Mouse (Mus musculus): ENCODE results near the gene Slc9a1.

The Slc9a1 gene

DNA sequence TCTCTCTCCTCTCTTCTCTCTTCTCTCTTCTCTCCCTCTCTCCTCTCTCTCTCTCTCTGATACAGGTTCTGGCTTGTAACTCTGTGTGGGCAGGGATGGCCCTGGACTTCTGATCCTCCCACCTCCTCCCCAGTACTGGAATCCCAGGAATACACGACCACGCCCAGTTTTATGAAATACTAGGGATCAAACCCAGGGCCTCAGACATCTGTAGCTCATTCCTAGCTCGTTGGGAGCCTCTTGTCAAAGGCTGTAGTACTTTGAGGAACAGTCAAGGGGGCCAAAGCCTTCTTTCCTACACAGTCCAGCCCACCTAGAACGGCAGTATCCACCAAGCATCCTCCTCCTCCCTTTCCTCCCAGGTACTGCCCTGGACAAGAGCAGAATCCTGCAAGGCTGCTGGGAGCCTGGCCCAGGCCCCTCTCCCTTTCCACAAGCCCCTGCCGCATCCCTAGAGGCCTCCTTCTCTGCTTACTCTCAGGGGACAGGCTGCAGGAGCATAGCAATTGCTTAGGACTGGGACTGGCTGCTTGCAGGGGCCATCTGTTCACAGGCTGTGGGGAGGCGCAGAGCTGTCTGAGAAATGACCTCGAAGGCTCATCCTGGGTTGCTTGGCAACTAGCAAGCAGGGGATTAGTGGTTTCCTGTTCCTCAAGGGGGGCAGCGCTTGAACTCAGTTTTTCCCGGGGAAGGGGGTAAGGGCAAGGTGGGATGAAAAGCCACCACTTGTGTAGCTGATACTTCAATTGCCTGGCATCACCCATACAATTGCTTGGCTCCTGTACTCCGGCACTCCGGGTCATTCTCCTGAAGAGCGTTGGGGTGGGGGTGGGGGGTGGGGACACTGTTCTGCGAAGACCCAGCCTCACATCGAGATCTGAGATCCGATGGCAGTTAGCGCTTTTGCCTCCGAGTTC lies 70.2 kb downstream of the Slc9a1 start:
- DNase-seq (ENCODE audit: low spot score), result no peak

DNA sequence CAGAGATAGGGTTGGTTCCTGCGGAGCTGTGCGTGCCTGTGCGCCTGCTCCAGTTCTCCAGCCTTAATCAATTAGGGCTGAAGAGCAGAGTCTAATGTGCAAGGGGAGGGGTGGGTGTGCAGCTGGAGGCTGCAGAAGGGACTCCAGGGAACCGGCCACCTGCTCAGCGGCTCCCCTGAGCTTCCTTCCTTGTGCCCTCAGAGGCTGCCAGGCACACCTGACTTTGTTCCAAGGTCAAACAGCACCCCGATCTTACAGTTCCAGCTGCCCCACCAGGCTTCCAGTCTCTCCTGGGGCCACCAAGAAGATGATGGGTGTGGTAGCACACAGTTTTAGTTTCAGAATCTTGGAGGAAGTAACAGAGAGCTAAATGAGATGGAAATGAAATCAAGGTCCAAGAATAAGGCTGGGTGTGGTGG lies 70.9 kb downstream of the Slc9a1 start:
- DNase-seq (ENCODE audit: low spot score), result no peak

DNA sequence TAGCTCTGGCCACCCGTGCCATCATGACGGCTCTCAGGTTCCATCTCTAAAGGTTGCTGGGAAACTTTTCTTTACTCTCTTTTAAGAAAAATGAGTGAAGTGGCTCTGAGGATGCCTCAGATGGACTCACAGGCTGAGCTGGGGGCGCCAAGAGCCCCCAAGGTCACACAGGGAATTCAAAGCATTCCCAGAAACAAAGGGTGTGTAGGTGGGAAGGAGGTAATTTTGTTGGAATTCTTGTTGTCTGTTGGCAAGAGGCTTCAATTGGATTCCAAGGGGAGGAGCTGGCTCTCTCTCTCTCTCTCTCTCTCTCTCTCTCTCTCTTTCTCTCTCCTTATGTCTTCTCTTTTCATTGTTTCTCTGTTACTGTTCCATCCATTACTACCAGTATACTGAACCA lies 72.7 kb downstream of the Slc9a1 start:
- DNase-seq (ENCODE audit: low spot score), result no peak

DNA sequence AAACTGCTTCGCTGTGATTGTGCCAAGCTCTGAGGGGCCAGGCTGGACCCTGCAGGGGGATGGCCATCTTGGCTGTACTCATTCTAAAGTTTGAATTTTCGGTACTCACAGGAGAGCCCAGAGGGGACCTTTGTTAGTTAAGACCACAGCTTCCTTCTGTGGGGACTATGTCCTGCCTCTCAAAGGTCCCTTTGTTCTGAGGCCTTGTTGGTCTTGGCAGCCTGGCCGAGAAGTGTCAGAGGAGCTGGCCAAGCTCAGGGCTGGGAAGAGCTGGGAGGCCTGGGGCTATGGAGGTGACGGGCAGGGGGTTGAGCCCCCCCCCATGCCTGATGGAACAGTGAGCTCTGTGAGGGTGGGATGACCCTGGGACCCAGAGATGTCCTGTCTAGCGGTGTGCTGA lies 73.6 kb downstream of the Slc9a1 start:
- DNase-seq (ENCODE audit: low spot score), result no peak

DNA sequence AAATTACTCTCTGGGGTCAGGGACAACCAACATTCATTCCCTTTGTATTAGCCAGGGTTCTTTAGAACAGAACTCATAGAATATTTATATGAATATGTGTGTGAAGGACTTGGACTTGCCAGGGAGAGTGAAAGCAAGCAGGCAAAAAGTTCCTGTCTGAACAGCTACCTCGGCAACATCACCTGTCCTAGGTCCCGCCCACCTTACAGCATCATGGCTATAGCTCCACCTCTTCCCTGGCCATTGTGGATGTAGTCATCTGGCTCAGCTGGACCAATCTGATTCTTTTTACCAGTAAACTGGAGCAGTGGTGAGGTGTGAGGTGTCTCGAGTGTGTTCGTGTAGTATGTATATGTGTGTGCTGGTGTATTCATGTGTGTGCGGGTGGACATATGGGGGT lies 76.2 kb downstream of the Slc9a1 start:
- DNase-seq (ENCODE audit: low spot score), result no peak

DNA sequence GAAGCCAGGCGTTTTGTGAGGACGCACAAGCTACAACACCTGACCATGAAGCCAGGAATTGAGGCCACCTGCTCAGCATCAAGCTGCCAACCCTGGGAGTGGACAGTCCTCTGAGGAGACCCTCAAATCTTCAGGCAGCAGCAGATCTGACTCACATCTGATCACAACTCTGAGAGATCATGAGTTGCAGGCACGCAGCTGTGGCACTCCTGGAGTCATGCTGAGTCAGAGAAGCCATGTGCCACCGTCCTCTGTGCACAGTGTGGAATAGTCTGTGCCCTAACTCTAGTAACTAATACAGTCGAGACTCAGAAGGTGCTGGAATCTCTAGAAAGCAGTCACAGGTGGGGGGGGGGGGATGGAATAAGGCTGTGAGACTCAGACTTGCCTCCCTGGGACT lies 77.9 kb downstream of the Slc9a1 start:
- no peak for DNase-seq (ENCODE audit: low spot score)

DNA sequence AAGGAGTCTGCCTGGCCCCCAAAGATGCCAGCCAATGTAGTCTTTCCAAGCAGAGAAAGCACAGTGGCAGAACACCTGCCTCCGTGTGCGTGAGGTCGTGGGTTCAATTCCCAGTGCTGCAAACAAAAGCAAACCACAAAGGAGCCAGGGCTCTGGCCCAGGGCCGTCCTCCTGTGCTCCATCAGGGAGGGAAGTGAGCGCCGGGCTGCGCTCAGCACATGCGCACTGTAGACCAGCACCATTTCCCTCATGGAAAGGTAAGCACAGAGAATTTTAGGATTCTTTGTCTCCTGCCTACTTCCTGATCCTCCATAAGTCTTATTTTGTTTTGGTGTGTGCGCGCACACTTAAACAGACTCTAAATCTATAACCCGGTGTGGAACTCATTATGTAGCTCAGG lies 78.5 kb downstream of the Slc9a1 start:
- no peak for DNase-seq (ENCODE audit: low spot score)

DNA sequence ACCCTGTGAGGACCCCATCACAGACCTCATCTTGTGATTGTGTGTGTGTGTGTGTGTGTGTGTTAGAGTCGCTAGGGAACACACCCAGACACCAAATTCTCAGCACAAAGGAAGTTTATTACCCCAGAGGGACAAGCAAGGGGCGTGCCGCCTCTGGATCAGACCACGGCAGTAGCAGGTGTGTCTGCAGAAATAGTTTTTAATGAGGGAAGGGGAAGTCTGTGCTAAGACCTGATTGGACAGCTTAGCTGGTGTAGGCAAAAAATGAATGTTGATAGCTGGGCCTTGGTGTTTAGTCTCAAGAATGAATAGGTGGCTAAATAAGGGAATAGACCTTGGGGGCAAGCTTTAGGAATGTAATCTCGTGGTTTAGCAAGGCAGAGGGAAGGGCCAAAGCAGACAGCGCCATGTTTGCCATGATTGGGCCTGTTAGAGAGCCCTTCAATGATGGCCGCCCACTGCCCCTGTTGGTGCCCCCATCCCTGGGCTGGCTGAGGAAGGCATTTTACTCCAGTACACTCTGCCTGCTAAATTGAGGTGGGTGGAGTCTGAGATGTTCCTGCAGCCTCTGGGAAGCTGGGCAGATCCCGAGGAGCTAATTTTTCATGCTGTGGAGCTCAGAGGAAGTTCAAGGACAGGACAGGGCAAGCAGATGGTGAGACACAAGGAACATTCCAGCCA lies 79.3 kb downstream of the Slc9a1 start:
- peak; percentile 52 for DNase-seq (ENCODE audit: low spot score)

DNA sequence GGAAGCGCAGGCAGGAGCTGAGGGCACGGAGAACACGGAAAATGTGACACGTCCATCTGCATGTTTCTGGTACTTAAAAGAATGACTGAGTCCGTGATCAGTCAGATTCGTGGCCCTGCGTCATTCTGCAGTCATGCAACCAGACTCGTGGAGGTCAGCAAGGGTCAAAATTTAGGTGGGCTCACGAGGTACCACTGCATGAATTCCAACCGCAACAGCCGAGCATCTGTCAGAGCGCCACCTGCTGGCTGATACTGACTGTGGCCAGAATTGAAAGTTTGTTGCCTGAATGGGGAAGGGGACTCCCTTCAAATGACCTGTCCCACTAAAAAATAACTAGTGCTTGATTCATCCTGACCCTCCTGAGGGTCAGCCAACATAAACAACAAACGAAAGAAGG lies 80.2 kb downstream of the Slc9a1 start:
- peak; percentile 84 for DNase-seq (ENCODE audit: low spot score)

DNA sequence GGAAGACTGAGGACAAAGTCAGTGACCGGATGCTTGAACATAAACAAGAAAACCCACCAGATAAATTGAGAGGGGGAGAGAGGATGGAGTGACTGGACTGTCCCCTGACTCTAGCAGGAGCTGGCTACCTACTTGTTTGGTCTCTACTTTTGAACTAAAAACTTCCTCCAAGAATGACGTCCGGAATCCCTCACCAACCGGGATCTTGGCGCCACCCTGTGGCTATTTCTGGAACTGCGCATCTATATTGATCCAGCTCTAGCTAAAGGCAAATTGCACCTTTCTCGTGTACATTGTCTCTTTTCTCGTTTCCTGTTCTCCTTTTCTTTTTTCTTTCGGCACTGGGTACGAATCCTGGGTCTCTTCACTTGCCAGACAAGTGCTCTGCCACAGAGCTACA lies 82.0 kb downstream of the Slc9a1 start:
- peak; percentile 96 for DNase-seq (ENCODE audit: low spot score)

DNA sequence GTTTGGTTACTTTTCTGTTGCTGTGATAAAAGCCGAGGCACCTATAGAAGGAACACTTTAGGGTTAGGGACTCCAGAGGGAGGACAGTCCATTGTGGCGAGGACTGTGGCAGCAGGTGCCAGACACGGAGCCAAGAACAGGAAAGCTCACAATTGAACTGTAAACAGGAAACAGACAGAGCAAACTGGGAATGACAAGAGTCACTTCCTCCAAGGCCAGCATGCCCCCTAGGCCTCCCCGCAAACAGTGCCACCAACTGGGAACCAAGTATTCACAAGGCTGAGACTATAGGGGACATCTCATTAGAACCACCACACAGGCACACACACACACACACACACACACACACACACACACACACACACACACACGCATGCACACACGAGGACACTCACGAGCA lies 82.9 kb downstream of the Slc9a1 start:
- no peak for DNase-seq (ENCODE audit: low spot score)

DNA sequence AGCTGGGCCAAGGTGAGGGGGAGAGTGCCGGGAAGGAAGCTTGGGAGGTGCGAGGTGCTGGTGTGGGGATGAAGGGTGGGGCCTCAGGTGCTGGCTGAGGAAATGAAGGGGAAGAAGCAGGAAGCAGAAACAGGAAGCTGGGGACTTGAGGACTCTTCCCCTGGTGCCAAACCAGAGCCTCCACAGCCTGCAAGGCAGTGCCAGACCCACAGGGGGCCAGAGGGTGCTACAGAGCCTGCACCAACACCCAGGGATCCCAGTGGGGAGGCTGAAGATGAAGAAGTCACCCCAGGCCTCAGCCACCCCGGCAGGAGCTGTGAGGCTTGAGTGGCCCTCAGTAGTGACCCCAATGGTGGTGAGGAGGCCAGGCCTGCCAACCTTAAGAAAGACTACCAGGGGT lies 88.5 kb downstream of the Slc9a1 start:
- no peak for DNase-seq (ENCODE audit: low spot score)

DNA sequence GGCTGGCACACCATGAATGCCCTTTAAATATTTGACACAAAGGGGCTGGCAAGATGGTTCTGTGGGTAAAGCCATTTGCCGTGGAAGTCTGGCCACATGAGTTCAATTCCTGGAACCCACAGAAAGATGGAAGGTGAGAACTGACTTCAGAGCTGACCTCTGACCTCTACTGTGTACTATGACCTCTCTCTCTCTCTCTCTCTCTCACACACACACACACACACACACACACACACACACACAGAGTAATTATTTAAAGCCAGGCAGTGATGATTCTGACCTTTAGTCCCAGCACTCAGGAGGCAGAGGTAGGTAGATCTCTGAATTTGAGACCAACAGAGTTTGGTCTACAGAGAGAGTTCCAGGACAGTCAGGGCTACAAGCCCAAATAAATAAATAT lies 90.5 kb downstream of the Slc9a1 start:
- no peak for DNase-seq (ENCODE audit: low spot score)

DNA sequence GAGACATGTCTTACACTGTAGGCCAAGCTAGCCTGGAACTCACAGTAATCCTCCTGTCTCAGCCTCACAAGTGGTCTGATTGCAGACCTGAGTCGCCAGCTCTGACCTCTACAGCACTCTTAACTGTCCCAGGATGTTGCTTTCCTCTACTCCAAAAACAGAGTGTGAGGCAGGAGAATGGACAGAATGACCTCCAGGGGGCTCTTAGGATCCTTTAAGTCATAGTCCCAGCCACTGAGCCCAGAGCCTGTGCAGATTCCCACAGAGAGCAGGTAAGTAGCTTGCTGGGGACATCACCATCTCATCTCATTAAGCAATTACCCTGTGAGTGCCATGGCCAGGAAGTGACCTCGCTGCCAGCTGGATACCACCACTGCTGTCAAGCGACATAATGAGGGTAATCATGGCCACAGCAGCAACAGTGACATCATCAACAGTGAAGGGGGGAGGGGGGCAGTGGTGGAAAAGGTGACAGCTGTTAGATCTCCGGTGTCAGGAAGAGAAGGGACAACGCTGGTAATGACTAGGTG lies 91.4 kb downstream of the Slc9a1 start:
- DNase-seq (ENCODE audit: low spot score), result no peak

DNA sequence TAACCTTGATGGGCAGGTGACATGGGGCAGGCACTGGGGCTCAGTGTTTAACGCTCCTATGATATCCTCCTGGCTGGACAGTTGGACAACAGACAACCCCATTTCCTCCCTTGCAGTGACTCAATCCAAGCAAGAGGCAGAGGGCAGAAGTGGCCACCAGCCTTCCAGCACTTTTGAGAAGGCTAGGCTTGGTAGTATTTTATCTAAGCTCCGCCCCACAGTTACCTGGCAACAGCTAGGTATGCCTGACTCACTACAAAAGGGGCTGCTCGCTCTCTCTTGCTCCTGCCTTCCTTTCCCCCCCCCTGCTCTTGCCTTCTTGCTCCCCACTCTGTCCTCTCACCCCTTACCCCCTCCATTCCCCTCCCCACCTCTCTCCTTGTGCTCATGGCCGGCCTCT lies 91.9 kb downstream of the Slc9a1 start:
- no peak for DNase-seq (ENCODE audit: low spot score)

DNA sequence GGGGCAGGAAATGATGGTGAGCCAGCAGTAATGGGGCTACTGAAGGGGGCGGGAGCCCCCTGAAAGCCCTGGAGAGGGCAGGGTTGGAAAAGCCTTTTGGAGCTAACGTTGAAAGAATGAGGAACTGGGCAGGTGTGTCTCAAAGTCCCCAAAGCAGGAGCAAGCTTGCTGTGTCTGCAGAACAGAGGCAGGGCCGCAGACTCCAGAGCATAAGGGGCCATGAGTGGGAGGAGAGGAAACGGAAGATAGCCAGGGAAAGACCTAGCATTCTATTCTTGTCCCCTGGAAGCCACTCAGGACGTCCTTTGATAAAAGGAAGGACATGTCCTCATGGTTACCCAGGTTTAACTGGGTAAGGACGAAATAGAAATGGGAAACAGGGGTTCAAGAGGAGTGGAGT lies 93.7 kb downstream of the Slc9a1 start:
- no peak for DNase-seq (ENCODE audit: low spot score)

DNA sequence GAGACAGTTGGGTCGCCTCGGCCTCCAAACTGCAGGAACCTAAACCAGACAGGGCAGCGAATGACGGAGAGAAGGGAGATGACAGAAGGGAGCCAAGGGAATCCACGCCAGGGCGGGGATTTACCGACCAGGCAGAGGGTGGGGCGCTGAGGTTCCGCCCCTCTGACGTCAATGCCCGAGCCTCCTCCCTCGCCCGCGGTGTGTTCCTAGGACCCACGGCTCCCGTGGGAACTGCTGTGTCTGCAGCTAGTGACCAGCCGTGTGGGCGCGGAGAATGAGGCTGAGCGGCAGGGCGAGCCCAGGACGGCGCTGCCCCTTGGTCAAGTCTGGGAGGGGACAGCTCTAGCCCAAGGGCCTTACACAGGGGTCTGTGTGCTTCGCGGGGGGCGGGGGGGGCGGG lies 98.6 kb downstream of the Slc9a1 start:
- DNase-seq (ENCODE audit: low spot score), result peak; percentile 84

DNA sequence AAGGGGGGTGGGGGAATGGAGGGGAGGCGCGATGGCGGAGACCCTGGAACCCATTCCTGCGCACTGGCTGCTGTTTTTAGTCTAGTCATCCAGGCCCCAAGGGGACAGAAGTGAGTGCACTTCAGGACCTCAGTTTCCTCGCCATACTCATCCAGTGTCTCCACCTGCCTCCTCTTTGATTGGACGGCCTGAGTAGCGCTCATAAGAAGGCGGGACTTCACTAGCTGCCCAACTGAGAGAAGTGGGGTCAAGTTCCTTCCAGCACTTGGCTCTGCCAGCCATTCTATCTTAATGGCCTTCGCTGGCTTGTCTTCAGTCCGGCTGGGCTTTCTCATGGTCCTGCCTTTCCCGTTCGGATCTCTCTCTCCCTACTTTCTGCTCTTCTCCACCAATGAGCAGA lies 99.6 kb downstream of the Slc9a1 start:
- no peak for DNase-seq (ENCODE audit: low spot score)

DNA sequence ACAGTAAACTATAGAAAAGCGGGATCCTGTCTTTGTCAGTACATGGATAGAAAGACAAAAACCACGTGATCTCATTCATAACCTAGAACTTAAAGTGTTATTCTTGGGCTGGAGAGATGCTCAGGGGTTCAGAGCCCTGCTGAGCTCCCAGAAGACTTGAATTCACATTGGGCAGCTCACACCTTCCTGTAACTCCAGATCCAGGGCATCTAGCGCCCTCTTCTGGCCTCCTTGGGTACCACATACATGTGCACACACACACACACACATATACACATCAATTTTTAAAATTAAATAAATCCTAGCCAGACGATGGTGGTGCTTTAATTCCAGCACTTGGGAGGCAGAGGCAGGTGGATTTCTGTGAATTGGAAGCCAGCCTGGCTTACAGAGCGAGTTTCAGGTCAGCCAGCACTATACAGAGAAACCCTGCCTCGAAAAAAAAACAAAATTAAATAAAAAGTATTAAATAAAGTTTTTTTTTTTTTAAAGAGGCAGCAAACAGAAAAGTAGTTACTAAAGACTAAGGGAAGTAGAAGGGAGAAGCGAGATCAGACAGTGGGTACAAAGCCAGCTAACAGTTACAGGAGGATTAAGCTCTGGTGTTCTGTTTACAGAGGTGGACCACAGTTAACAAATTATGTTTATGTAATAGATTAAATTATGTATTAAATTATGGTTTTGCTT lies 101.8 kb downstream of the Slc9a1 start:
- DNase-seq (ENCODE audit: low spot score), result no peak
